Mouse (Mus musculus): Measurements from ENCODE around the gene Prkaca.

- TF ChIP-seq TAL1 (IDR thresholded peaks at IDR 0.05; ENCODE audit: low read length) (no peak), GATA1 (IDR thresholded peaks at IDR 0.05; ENCODE audit: low read length) (no peak)
Measured at GRCm38 (mm10) chr8:83977646-83978045, 4.9 kb downstream of the Prkaca start.

Measured in erythroblast, embryonic 14.5 days (primary cell).